Mouse (Mus musculus): Measurements from ENCODE around the gene 1600015I10Rik. TPM values are rescaled to one million over a fixed set of nuclear protein-coding genes. Genes with fewer than 3 reads are reported as not detected.
"Not testable (repeated sequence)": the region's sequence is repeated elsewhere in the genome, so short reads cannot be mapped to it uniquely, and the experiment has no call there.

The 1600015I10Rik gene
- polyA plus RNA-seq (2012), result not detected in 2 replicates

DNA sequence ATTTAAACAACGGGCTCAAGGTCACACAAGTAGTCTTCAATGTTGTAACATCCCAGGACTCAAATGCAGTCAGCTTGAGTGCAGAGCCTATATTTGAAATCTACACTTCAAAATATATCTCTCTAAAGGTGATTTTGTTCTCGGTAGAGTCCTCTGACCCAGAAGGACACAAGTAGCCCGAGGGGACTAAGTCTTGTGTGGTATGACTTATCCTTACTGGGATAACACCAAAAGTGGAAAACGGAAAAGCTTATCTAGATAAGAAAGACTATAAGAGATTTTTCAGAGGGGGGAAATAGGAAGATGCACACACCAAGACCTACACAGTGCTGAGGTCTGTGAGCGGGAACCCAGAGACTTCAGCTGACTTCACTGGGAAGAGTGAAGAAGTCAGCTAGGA is at the start of gene 1600015I10Rik:
Gene 1600015I10Rik, plus strand, starts transcription at position 301 of the 400 bp plus-strand sequence.
- Histone ChIP-seq H3K4me3 (replicated peaks) (no peak within 1 kb of the TSS), H3K9me3 (ENCODE audit: control insufficient read depth, low read length) (no peaks in the 10 kb centered on the region), H3K4me1 (ENCODE audit: control insufficient read depth) (no peaks in the 10 kb centered on the region), H3K36me3 (ENCODE audit: control insufficient read depth) (no peaks in the 10 kb centered on the region), H3K27me3 (ENCODE audit: control insufficient read depth) (no peaks in the 10 kb centered on the region)
- no peak for TF ChIP-seq GATA1 (IDR thresholded peaks at IDR 0.05; ENCODE audit: low read length)
- no peak for TF ChIP-seq TAL1 (IDR thresholded peaks at IDR 0.05; ENCODE audit: low read length)

DNA sequence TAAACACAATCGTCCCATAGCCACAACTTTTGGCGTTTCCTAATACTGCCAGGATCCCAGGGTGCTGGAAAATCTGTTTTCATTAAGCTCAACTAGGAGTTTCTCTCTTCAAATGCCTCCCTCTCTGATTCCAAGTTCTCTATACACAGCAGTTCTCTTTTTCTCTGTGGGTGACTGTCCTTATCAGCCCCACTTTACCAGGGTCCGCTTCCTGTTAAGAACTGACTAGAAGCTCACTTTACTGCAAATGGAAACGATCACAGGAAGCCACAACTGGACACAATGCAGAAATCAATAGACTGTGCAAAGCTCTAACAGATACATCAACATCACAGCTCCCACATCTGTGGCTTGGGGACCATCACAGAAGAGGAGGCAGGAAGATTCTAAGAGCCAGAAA is 35.5 kb upstream of the 1600015I10Rik start:
- H3K27me3 ChIP-seq (ENCODE audit: control insufficient read depth), result no peaks in the 10 kb centered on the region
- TF ChIP-seq TAL1 (IDR thresholded peaks at IDR 0.05; ENCODE audit: low read length) (no peak), GATA1 (IDR thresholded peaks at IDR 0.05; ENCODE audit: low read length) (no peak)
- no peak overlapping the region for H3K4me3 ChIP-seq (replicated peaks)

DNA sequence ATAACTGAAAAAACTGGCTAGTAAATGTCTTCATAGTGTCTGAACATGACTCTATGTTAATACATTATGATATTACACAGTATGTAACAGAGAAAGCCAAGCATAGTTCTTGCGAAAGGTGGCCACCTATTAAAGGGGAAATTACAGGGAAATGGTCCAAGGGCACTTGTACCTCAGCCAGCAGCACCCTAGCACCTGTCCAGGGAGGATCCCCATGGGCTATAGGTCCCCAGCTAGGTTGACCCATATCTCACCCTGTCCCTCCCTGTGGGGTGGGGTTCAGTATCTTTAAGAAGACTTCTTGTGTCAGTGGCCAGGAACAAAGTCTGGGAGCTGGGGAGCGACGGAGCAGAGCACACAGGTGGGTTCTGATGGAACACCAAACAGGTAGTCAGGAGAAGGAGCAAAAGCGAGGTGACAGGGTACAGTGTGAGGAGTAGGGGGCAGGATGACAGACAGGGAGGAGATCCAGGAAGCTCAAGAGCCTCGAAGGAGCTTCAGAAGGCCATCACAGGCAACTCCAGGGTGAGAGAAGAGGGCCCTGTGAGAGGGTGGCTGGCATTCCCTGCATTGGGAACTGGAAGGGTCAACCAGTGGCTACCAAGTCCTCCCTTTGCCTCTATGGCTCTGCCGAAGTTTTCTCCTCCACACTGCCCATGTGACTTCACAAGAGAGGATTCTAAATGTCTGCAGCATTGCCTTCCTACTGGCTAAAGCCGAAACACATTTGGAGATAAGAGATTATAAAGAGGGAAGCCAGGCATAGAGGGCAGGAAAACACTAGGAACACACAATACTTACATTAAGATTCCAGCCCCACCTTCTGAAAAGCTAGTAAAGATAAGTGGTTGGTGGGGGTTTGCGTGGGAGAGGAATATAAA is 34.5 kb upstream of the 1600015I10Rik start:
- Histone ChIP-seq H3K4me3 (replicated peaks) (no peak overlapping the region), H3K27me3 (ENCODE audit: control insufficient read depth) (no peaks in the 10 kb centered on the region), H3K36me3 (ENCODE audit: control insufficient read depth) (no peaks in the 10 kb centered on the region), H3K4me1 (ENCODE audit: control insufficient read depth) (no peaks in the 10 kb centered on the region), H3K9me3 (ENCODE audit: control insufficient read depth, low read length) (no peaks in the 10 kb centered on the region)
- no peak for TF ChIP-seq GATA1 (IDR thresholded peaks at IDR 0.05; ENCODE audit: low read length)
- TF ChIP-seq TAL1 (IDR thresholded peaks at IDR 0.05; ENCODE audit: low read length), result no peak

More for the DNA sequence above, 35.5 kb upstream of the 1600015I10Rik start:
- Histone ChIP-seq H3K9me3 (ENCODE audit: control insufficient read depth, low read length) (no peaks in the 10 kb centered on the region), H3K4me1 (ENCODE audit: control insufficient read depth) (no peaks in the 10 kb centered on the region), H3K36me3 (ENCODE audit: control insufficient read depth) (no peaks in the 10 kb centered on the region)

DNA sequence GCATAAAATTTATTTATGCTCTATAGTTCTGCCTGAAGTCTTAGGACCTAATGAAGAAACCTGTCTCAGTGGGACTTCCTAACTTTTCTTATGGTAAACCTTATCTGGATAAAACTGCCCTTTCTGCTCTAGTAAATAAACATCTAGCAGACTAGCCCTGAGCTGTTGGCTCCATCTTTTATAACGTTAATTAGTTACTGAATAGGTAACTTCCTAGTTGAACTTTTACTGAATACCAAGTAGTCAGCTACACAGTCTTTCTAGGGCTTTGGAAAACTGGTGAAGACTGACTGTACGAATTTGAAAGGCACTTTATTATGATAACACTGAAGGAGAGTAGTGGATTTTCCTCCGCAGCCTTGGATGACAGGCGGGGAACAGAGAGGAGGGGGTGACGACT is 33.8 kb upstream of the 1600015I10Rik start:
- Histone ChIP-seq H3K4me1 (ENCODE audit: control insufficient read depth) (no peaks in the 10 kb centered on the region), H3K27me3 (ENCODE audit: control insufficient read depth) (no peaks in the 10 kb centered on the region)
- no peak for TF ChIP-seq TAL1 (IDR thresholded peaks at IDR 0.05; ENCODE audit: low read length)
- TF ChIP-seq GATA1 (IDR thresholded peaks at IDR 0.05; ENCODE audit: low read length), result no peak

DNA sequence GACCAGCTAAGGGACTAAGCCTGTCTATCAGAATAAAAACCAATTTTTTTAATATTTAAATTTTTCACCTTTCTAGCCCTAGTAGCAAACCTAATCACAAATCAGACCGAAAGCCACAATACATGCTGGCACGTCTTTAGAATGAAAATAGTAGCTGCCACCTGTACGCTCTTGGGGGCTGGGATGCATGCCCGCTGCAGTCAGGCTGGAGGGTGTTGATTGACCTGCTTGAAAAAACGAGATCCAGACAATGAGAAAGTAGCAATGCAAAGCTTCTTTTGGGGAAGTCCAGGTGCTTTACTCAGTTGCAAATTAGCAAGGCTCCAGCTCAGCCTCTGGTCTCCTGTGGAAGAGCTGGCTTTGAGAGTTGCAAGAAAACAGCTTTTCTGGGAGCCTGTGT is 32.7 kb upstream of the 1600015I10Rik start:
- no peaks in the 10 kb centered on the region for H3K9me3 ChIP-seq (ENCODE audit: control insufficient read depth, low read length)
- H3K27me3 ChIP-seq (ENCODE audit: control insufficient read depth), result no peaks in the 10 kb centered on the region
- TF ChIP-seq TAL1 (IDR thresholded peaks at IDR 0.05; ENCODE audit: low read length) (no peak), GATA1 (IDR thresholded peaks at IDR 0.05; ENCODE audit: low read length) (no peak)
- no peaks in the 10 kb centered on the region for H3K4me1 ChIP-seq (ENCODE audit: control insufficient read depth)
- H3K36me3 ChIP-seq (ENCODE audit: control insufficient read depth), result no peaks in the 10 kb centered on the region
- H3K4me3 ChIP-seq (replicated peaks), result no peak overlapping the region

More for the DNA sequence above, 33.8 kb upstream of the 1600015I10Rik start:
- Histone ChIP-seq H3K36me3 (ENCODE audit: control insufficient read depth) (no peaks in the 10 kb centered on the region), H3K4me3 (replicated peaks) (no peak overlapping the region), H3K9me3 (ENCODE audit: control insufficient read depth, low read length) (no peaks in the 10 kb centered on the region)

DNA sequence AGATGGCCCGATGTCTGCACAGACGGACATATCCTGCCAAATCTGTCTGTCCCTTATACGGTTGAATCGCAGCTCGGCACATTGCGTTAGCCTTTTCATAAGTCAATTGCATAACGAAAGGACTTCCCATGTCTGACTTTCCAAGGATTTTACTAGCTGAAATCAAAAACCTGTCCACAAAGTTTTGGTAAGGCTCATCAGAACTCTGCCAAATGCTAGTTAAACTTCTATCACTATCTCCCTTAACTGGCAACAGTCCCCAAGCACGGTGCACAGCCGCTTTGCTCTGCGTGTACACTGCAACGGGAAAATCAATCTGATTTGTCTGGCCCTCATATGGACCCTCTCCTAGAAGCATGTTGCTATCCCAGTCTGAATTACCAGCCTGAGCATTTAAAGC is 28.4 kb upstream of the 1600015I10Rik start:
- not testable (repeated sequence) for H3K4me3 ChIP-seq (replicated peaks); H3K9me3 ChIP-seq (ENCODE audit: control insufficient read depth, low read length)

DNA sequence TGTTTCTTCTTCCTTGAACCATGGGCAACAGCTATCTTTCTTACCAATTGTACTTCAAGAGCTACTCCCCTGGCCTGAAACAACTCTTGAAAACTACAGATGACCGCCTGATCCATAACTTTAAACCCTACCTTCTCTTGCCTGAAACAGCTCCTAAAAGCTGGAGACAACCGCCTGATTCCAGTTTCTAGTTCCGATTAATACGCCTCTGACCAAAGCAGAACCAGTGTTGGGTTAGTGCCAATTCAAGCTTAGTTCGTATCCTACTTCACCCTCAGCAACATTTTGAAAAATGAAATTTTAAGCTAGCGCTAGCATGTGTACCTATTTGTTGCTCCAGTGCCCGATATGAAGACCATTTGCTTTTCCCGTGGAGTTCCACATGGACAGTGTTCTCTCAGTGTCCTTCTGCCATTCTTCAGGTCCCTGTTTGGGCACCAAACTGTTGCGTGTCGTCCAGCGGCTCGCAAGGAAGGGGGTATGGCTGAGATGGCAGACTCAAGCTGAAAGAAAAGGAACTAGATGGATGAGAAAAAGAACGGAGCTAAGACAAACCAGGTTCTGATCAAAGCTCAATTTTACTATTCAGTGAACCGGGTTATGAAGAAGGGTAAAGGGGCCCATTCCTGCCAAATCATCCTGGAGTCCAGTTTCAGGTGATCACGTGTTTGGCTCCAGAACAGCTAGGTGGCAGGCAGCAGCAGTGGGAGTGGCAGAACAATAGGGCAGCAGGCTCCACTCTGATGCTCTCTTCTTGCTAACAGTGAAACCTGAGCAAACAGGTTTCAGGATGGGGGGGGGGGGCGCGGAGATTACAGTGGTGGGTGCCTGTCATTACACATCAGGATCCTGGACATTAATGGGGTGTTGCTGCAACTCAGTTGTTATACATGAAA is 26.9 kb upstream of the 1600015I10Rik start:
- no peak overlapping the region for H3K4me3 ChIP-seq (replicated peaks)
- no peak for TF ChIP-seq GATA1 (IDR thresholded peaks at IDR 0.05; ENCODE audit: low read length)
- no peak for TF ChIP-seq TAL1 (IDR thresholded peaks at IDR 0.05; ENCODE audit: low read length)
- H3K36me3 ChIP-seq (ENCODE audit: control insufficient read depth), result no peaks in the 10 kb centered on the region

More for the DNA sequence above, 28.4 kb upstream of the 1600015I10Rik start:
- H3K27me3 ChIP-seq (ENCODE audit: control insufficient read depth); H3K36me3 ChIP-seq (ENCODE audit: control insufficient read depth); H3K4me1 ChIP-seq (ENCODE audit: control insufficient read depth): not testable (repeated sequence)

DNA sequence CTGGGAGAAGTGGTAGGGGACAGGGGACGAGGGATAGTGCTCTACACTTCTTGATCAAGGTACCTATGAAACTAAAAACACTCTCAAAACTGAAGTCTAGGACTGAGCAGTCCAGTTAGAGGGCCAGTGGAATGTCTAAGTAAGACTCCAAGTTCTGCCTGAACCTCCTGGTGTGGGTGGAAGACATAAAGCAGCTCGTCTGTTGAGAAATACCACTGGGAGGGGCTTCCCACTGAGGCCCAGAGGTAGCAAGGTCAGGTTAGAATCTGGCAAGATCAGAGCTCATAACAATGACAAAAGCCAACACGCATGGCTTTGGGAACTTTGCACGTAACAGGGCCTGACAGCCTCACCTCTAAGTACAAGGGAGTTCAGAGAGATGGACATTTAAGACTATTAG is 26.3 kb upstream of the 1600015I10Rik start:
- no peaks in the 10 kb centered on the region for H3K9me3 ChIP-seq (ENCODE audit: control insufficient read depth, low read length)
- H3K36me3 ChIP-seq (ENCODE audit: control insufficient read depth), result no peaks in the 10 kb centered on the region

More for the DNA sequence above, 26.9 kb upstream of the 1600015I10Rik start:
- Histone ChIP-seq H3K4me1 (ENCODE audit: control insufficient read depth) (no peaks in the 10 kb centered on the region), H3K27me3 (ENCODE audit: control insufficient read depth) (no peaks in the 10 kb centered on the region), H3K9me3 (ENCODE audit: control insufficient read depth, low read length) (no peaks in the 10 kb centered on the region)

DNA sequence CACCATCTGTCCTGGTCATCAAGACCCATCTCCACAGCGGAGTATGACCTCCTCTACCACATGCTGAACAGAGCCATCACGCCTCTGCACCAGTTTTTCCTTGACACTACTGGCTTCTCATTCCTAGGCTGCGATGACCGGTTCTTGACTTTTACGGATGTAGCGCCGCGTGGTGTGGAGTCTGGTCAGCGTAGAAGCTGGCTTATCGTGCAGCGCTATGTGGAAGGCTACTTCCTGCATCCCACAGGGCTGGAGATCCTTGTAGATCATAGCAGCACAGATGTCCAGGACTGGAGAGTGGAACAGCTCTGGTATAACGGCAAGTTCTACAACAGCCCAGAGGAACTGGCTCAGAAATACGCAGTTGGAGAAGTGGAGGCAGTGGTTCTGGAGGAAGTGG is 24.1 kb upstream of the 1600015I10Rik start:
- no peak overlapping the region for H3K4me3 ChIP-seq (replicated peaks)
- no peaks in the 10 kb centered on the region for H3K27me3 ChIP-seq (ENCODE audit: control insufficient read depth)
- H3K9me3 ChIP-seq (ENCODE audit: control insufficient read depth, low read length), result no peaks in the 10 kb centered on the region
- no peaks in the 10 kb centered on the region for H3K36me3 ChIP-seq (ENCODE audit: control insufficient read depth)
- no peaks in the 10 kb centered on the region for H3K4me1 ChIP-seq (ENCODE audit: control insufficient read depth)
- no peak for TF ChIP-seq TAL1 (IDR thresholded peaks at IDR 0.05; ENCODE audit: low read length)
- no peak for TF ChIP-seq GATA1 (IDR thresholded peaks at IDR 0.05; ENCODE audit: low read length)

More for the DNA sequence above, 26.3 kb upstream of the 1600015I10Rik start:
- no peaks in the 10 kb centered on the region for H3K27me3 ChIP-seq (ENCODE audit: control insufficient read depth)
- TF ChIP-seq GATA1 (IDR thresholded peaks at IDR 0.05; ENCODE audit: low read length), result no peak
- TF ChIP-seq TAL1 (IDR thresholded peaks at IDR 0.05; ENCODE audit: low read length), result no peak
- H3K4me1 ChIP-seq (ENCODE audit: control insufficient read depth), result no peaks in the 10 kb centered on the region
- H3K4me3 ChIP-seq (replicated peaks), result no peak overlapping the region

Data from erythroblast, embryonic 14.5 days (primary cell).